Mouse (Mus musculus) liver, embryonic 14.5 days (tissue): ENCODE measurements at regions not wholly inside any gene's neighbourhood (a gene's known extent, or its start where the extent isn't known, plus 50 kb on each side); places are given as distances from the start of the nearest gene placed in this dataset.

Experiments
- CTCF ChIP-seq: IDR thresholded peaks from 2 replicates; pipeline ENCODE4 v1.5.1; 2016; ENCODE audit warnings: antibody characterized with exemption, low read depth, control low read depth
- EP300 ChIP-seq: IDR thresholded peaks from 2 replicates; pipeline ENCODE4 v1.6.1; 2016; ENCODE audit warnings: antibody characterized with exemption, low read depth

DNA sequence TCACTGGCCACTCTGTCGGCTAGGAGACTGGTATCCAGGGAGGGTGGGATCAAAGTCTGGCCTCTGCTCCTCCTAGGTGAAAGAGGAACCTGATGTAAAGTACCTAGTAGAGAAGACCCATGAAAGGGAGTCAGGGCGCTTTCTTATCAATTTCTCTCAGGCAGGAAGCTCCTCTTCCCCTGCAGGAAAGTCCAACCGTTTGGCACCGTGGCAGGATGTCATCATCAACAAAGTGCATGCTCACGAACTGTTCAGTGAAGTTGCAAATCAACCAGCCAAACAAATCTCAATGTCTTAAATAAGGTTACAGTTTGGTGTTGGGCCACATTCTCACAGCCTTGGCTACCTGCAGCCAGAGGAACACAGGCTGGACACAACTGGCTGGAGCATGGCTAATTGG, 138.2 kb upstream of the Krr1 start:
- peak; percentile 55 for TF ChIP-seq EP300
- no peak for TF ChIP-seq CTCF
